Mouse (Mus musculus): ENCODE data around the gene Prr13.
A peak's percentile ranks its signal among the peaks of the same experiment; 100 is the strongest.

Prr13 gene

GRCm38 (mm10) chr15:102458904-102459317 is at the start of gene Prr13:
Gene Prr13, plus strand, starts transcription at chr15:102459028.
- peak; percentile 96 for ATAC-seq (ENCODE audit: insufficient number of reproducible peaks, low FRiP score, low TSS enrichment)

DNA sequence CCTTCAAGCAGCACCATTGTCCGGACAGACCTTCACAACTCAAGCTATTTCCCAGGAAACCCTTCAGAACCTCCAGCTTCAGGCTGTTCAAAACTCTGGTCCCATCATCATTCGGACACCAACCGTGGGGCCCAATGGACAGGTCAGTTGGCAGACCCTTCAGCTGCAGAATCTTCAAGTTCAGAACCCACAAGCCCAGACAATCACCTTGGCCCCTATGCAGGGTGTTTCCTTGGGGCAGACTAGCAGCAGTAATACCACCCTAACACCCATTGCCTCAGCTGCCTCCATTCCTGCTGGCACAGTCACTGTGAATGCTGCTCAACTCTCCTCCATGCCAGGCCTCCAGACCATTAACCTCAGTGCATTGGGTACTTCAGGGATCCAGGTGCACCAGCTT is 49.5 kb upstream of the Prr13 start:
- ATAC-seq (ENCODE audit: insufficient number of reproducible peaks, low FRiP score, low TSS enrichment) = no peak

GRCm38 (mm10) chr15:102411077-102411476 is 47.8 kb upstream of the Prr13 start:
- ATAC-seq (ENCODE audit: insufficient number of reproducible peaks, low FRiP score, low TSS enrichment) = no peak

DNA sequence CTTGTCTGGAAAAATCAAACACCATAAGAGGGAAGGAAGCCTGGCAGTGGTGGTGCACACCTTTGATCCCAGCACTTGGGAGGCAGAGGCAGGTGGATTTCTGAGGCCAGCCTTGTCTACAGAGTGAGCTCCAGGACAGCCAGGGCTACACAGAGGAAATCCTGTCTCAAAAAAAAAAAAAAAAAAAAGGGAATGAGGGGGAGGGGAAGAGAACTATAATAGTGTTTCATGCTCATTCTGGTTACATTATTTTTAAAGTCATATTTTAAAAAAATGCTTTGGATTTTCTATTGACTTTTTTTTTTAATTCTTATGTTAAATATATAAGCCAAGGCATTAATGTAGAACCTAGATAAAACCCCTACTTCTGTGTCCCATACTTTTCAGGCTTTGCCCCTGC is 45.1 kb upstream of the Prr13 start:
- ATAC-seq (ENCODE audit: insufficient number of reproducible peaks, low FRiP score, low TSS enrichment) = no peak

- no peak for ATAC-seq (ENCODE audit: insufficient number of reproducible peaks, low FRiP score, low TSS enrichment)
Observed at GRCm38 (mm10) chr15:102417524-102417923, 41.3 kb upstream of the Prr13 start.

- ATAC-seq (ENCODE audit: insufficient number of reproducible peaks, low FRiP score, low TSS enrichment) = no peak
Observed at GRCm38 (mm10) chr15:102420986-102421385, 37.8 kb upstream of the Prr13 start.

DNA sequence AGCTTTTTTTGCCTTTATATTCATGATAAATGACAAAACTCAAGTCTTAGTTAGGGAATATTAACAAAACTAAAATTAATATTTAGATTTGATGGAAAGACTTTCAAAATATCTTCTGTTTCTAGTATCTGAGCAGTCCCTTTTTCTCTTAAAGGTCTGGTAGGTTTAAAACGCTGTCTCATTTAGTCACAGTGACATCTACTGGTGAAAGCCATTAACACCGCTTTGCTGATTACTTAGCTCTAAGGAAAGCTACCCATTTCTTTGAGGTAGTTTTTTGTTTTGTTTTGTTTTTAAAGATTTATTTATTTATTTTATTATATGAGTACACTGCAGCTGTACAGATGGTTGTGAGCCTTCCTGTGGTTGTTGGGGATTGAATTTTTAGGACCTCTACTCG is 37.4 kb upstream of the Prr13 start:
- ATAC-seq (ENCODE audit: insufficient number of reproducible peaks, low FRiP score, low TSS enrichment) = no peak

DNA sequence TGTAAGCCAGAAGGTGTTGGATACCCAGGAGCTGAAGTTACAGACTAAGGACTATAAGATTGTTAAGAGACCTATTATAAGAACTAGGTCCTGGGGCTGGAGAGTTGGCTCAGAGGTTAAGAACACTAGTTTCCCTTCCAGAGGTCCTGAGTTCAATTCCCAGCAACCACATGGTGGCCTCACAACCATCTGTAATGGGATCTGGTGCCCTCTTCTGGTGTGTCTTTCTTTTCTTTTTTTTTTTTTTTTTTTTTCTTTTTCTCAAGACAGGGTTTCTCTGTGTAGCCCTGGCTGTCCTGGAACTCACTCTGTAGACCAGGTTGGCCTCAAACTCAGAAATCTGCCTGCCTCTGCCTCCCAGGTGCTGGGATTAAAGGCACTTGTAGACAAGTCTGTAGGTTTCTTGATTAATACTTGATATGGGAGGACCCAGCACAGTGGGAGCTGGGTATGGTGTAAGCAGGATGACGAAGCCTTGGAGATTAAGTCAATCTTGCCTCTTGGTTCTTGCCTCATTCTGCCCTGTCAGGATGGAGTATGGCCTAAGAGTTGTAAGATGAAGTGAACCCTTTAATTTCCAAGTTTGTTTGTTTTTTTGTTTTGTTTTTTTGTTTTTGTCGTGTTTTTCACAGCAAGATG is 35.1 kb upstream of the Prr13 start:
- no peak for ATAC-seq (ENCODE audit: insufficient number of reproducible peaks, low FRiP score, low TSS enrichment)

- ATAC-seq (ENCODE audit: insufficient number of reproducible peaks, low FRiP score, low TSS enrichment) = no peak
Observed at GRCm38 (mm10) chr15:102424657-102425056, 34.2 kb upstream of the Prr13 start.

DNA sequence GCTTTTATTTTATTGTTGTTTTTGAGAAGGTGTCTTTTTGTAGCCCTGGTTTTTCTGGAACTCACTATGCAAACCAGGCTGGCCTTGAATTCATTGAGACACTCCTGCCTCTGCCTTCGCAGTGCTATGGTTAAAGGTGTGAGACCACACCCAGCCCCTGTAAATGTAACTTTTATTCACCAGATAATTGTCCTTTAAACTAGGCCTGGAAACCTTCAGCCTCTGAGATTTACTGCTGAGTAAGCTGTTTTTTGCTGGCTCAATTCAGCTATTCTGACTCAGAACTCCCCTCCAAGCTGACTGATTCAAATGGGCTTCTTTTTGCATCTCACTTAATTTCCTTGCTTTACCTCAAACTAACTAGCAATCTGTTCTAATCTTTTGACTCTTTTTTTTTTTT is 31.9 kb upstream of the Prr13 start:
- no peak for ATAC-seq (ENCODE audit: insufficient number of reproducible peaks, low FRiP score, low TSS enrichment)

DNA sequence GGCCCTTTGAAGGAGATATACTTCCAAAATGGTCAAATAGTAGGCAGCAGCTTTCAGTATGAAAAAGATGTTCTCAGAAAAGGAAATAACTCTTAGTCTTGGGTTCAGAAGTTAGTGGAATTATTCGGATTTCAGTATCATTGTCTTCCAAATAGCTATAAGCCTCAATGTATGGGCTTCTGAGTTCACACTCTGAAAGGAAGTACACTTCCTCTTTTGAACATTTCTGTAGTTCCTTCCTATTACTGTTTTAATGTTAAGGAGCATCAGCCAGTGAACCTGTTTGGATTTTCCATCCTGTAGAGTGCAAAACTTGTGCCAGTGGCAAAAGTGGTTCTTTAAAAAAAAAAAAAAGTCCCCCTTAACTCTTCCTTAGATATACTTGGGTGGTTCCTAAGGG is 26.8 kb upstream of the Prr13 start:
- no peak for ATAC-seq (ENCODE audit: insufficient number of reproducible peaks, low FRiP score, low TSS enrichment)

DNA sequence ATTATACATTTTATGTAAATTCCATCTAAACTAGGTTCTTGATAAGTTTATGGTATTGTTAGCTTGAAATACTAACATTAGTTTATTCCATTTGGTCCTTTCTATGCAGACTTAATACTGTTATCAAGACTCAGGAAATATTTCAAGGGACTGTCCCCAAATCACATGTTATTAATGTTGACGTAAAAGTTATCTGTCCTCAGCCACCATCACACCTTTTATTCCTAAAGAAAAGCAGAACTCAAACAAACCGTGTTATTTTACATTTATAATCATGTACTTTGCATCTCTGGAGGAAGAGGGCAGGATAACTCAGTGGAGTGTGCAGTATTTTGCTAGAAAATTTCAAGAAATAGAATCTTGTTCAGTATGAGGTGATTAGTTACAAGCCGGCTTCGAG is 25.7 kb upstream of the Prr13 start:
- no peak for ATAC-seq (ENCODE audit: insufficient number of reproducible peaks, low FRiP score, low TSS enrichment)

GRCm38 (mm10) chr15:102442490-102442889 is 16.3 kb upstream of the Prr13 start:
- no peak for ATAC-seq (ENCODE audit: insufficient number of reproducible peaks, low FRiP score, low TSS enrichment)

- ATAC-seq (ENCODE audit: insufficient number of reproducible peaks, low FRiP score, low TSS enrichment) = no peak
Observed at GRCm38 (mm10) chr15:102445146-102445545, 13.7 kb upstream of the Prr13 start, which contains the start of gene Amhr2. Gene Amhr2, plus strand, starts transcription at chr15:102445367.

GRCm38 (mm10) chr15:102446448-102446847 is 12.4 kb upstream of the Prr13 start:
- ATAC-seq (ENCODE audit: insufficient number of reproducible peaks, low FRiP score, low TSS enrichment) = no peak

GRCm38 (mm10) chr15:102449366-102449765 is 9.5 kb upstream of the Prr13 start:
- ATAC-seq (ENCODE audit: insufficient number of reproducible peaks, low FRiP score, low TSS enrichment) = no peak

DNA sequence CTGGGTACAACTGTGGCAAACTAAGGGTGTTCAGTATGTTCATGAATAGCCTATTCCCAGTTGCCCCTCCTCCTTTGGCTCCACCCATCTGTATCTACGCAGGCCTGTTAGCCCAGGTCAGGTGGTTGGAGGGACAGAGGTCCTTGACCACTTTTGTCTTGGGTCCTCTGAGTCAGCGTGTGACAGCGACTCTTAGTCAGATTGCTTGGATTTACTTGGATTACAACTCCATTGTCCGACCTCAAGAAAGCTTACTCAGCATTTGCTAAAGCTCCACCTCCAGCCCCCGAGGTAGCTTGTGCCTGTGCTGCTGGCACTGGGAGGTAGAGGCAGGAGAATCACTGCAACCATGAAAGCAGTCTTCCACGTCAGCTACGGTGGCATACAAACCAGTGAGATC is 7.9 kb upstream of the Prr13 start:
- no peak for ATAC-seq (ENCODE audit: insufficient number of reproducible peaks, low FRiP score, low TSS enrichment)

DNA sequence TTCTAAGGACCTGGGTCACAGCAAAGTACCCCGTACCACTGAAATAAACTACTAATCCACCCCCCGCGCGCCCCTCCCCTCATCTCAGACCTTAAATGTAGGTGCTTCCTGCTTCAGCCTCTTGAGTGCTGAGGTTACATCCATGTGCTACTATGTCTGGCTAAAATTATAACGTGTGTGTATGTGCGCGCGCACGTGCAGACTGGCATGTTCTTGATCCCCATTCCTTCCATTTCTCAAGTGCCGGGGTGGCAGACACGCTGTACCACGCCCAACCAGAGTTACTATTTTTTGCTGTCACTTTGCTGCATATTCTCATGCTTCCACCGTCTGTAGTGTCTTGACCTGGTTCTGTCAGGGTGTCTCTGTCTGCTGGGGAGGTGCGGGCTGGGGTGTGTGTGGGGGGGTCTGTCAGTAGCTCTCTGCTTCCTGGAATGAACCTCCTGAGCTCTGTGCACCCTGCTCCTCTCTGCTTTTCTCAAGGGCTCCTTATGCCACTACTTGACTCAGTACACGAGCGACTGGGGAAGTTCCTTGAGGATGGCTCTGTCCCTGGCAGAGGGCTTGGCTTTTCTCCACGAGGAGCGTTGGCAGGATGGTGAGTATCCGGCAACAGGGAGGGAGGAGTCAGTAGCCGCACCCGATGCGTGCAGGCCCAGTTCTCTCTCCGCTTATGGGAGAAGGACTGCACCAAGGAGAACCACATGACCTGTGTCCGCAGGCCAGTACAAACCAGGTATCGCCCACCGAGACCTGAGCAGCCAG is 7.0 kb upstream of the Prr13 start:
- ATAC-seq (ENCODE audit: insufficient number of reproducible peaks, low FRiP score, low TSS enrichment) = no peak

DNA sequence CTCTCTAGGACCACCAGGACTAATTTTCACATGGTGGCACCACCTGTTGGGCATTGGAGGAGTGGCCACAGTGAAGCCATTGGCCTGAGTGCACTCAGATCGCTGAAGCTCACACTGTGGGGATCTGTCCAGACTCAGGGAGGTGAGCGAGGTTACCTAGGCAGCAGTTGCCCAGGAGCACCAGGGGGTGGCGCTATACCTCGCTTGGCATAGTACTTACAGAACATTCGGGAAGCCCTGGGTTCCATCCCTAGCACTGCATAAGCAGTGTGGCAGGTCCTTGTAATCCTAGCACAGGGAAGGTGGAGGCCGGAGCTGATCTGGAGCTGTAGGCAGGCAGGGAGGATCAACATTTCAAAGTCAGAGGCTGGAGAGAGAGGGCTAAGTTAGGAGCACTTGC is 2.8 kb upstream of the Prr13 start:
- ATAC-seq (ENCODE audit: insufficient number of reproducible peaks, low FRiP score, low TSS enrichment) = no peak

- ATAC-seq (ENCODE audit: insufficient number of reproducible peaks, low FRiP score, low TSS enrichment) = no peak
Observed at GRCm38 (mm10) chr15:102458050-102458736, 635 bp upstream of the Prr13 start.

DNA sequence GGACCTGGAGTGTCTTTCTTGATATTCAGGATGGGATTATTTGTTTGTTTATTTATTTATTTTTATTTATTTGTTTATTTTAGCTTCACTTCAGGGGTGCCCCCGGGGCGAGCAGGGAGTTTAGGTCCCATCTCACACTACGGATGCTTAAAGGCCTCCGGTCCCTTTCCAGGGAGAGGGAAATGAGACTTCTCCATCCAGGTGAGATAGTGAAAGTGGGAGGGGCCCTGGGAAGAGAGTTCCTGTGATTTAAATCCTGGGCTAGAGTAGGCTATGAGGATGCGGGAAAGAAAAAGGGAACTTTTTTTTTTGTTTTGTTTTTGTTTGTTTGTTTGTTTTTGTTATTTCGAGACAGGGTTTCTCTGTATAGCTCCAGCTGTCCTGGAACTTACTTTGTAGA is 553 bp downstream of the Prr13 start:
- no peak for ATAC-seq (ENCODE audit: insufficient number of reproducible peaks, low FRiP score, low TSS enrichment)

Measured in cerebellum, adult (tissue).